Mouse (Mus musculus) intestine, embryonic 16.5 days (tissue): Measurements from ENCODE around the gene Ccdc78. TPM values are rescaled to one million over a fixed set of nuclear protein-coding genes. Genes with fewer than 3 reads are reported as not detected.

ENCODE experiments used
- ATAC-seq: fragments of 200-750 bp; cut with Nextera tagmentation; 2 replicates; pipeline ENCODE4 v1.8.0; 2017; ENCODE audit warnings: moderate TSS enrichment, moderate library complexity
- H3K27ac ChIP-seq: fragments of 300-500 bp; sonication (generic); 2 replicates; pipeline ENCODE4 v1.5.1; 2014; ENCODE audit warnings: mild to moderate bottlenecking, low read length
- H3K27me3 ChIP-seq: fragments of 300-500 bp; sonication (generic); replicated peaks from 2 replicates; pipeline ENCODE4 v1.6.1; 2014; ENCODE audit warnings: low read length, control low read depth, mixed read lengths; ENCODE audit not compliant: control insufficient read depth, insufficient read depth
- H3K36me3 ChIP-seq: fragments of 300-500 bp; sonication (generic); 2 replicates; pipeline ENCODE4 v1.6.1; 2014; ENCODE audit warnings: low read length, control low read depth; ENCODE audit not compliant: control insufficient read depth, insufficient read depth
- H3K4me1 ChIP-seq: fragments of 300-500 bp; sonication (generic); 2 replicates; pipeline ENCODE4 v1.6.1; 2014; ENCODE audit warnings: low read length, control low read depth, mixed read lengths; ENCODE audit not compliant: control insufficient read depth, insufficient read depth
- H3K4me2 ChIP-seq: fragments of 300-500 bp; sonication (generic); 2 replicates; pipeline ENCODE4 v1.6.1; 2014; ENCODE audit warnings: low read depth, low read length, control low read depth
- H3K4me3 ChIP-seq: fragments of 300-500 bp; sonication (generic); 2 replicates; pipeline ENCODE4 v1.5.1; 2014; ENCODE audit warnings: mild to moderate bottlenecking, low read length
- H3K9ac ChIP-seq: fragments of 300-500 bp; sonication (generic); 2 replicates; pipeline ENCODE4 v1.6.1; 2014; ENCODE audit warnings: low read depth, low read length
- H3K9me3 ChIP-seq: fragments of 300-500 bp; sonication (generic); 2 replicates; pipeline ENCODE4 v1.6.1; 2016; ENCODE audit warnings: low read length, control low read depth; ENCODE audit not compliant: control insufficient read depth
- WGBS: fragments of 180-500 bp; shearing (Covaris S2); extraction: QIAGEN DNeasy Blood & Tissue Kit; methylation state at CpG from one replicate; pipeline ENCODE4 v1.1.7; 2014; 5-methylcytosine and 5-hydroxymethylcytosine counted together
- polyA plus RNA-seq: library from polyadenylated mRNA; unstranded; fragments of >200 nt; fragmentation: Nextera tagmentation; extraction: Ambion mirVana; gene quantifications from 2 replicates; pipeline ENCODE4 v1.2.1, GENCODE M21; 2015

Gene Ccdc78
- polyA plus RNA-seq, 1 experiment from 2014 or later, result 0.16 TPM

DNA sequence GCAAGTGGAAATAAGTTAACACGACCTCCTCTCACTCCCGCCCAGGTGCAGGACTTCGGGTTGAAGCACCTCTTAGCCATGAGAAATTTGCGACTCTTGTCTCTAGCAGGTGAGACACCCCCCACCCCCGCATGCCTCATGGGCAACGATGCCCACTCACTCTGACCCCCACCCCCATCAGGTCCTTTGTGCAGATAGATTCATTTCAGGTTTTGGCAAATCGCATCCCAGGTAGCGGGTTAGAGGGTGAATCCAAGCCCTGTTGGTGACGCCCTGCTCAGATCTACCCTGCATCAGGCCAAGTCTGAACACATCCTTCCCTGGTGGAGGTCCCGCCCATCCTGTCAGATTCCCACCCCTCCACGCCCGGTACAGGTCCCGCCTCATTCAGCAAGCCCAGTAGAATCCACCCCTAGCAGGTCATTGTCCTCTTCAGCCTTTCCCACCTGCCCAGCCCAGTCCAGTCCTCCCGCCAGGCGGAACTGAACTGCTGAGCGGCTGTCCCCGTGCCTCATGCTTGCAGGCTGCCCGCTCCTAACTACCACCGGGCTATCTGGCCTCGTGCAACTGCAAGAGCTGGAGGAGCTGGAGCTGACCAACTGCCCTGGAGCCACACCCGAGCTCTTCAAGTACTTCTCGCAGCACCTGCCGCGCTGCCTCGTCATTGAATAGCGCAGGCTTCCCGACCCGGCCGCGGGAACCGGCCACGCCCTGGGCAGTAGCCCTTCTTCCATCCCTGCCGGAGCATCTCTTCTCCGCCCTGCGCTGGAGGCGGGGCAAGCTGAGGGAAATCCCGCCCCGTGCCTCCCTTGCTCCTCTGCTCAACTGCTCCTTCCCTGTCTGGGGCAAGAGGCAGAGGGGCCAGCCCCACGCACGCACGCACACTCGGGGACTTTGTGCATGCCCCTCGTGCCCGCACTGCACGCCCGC lies 32.7 kb downstream of the Ccdc78 start:
- WGBS, result 7% methylated on average over 46 of the region's 46 CpGs

DNA sequence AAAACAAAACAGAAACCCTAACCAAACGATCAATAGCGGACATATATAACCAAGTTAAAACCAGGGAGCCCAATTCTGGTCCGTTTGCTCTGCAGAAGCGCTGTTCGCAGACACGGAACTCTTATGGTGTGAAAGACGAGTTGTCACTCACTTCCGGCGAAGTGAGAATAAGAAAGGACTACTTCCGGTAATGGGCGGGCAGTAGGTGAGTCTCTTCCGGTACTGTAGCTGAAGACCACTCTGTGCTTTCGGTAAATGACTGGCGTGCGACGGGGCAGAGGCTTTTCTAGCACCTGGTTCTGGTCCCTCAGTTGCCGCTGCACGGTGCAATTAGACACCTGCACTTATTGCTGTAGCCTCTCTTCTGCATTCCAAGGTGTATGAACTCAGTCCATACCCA lies 37.1 kb downstream of the Ccdc78 start, which contains the start of gene Wdr24:
Wdr24 (plus strand) TSS at position 176 of the 400 bp plus-strand sequence.
- Histone ChIP-seq H3K27ac (peak within 1 kb of the TSS; percentile 43), H3K4me1 (peaks cover 24% of the 10 kb centered on the region), H3K4me3 (peak within 1 kb of the TSS; percentile 53), H3K9me3 (no peaks in the 10 kb centered on the region), H3K9ac (peak within 1 kb of the TSS; percentile 73), H3K36me3 (peaks cover 5% of the 10 kb centered on the region), H3K27me3 (peaks cover 23% of the 10 kb centered on the region), H3K4me2 (peak within 1 kb of the TSS; percentile 92)
- WGBS, result under 1% methylated on average over 18 of the region's 18 CpGs
- peak; percentile 50; the same call in 1 of the 2 replicates for ATAC-seq

More for the DNA sequence above, 32.7 kb downstream of the Ccdc78 start:
- ATAC-seq, result peak; percentile 54
- Histone ChIP-seq H3K36me3 (no peaks in the 10 kb centered on the region), H3K4me1 (peaks cover 7% of the 10 kb centered on the region), H3K4me3 (peak overlapping the region; percentile 21), H3K27me3 (peaks cover 33% of the 10 kb centered on the region), H3K9ac (no peak overlapping the region), H3K27ac (no peak overlapping the region), H3K4me2 (peak overlapping the region; percentile 42), H3K9me3 (no peaks in the 10 kb centered on the region)

DNA sequence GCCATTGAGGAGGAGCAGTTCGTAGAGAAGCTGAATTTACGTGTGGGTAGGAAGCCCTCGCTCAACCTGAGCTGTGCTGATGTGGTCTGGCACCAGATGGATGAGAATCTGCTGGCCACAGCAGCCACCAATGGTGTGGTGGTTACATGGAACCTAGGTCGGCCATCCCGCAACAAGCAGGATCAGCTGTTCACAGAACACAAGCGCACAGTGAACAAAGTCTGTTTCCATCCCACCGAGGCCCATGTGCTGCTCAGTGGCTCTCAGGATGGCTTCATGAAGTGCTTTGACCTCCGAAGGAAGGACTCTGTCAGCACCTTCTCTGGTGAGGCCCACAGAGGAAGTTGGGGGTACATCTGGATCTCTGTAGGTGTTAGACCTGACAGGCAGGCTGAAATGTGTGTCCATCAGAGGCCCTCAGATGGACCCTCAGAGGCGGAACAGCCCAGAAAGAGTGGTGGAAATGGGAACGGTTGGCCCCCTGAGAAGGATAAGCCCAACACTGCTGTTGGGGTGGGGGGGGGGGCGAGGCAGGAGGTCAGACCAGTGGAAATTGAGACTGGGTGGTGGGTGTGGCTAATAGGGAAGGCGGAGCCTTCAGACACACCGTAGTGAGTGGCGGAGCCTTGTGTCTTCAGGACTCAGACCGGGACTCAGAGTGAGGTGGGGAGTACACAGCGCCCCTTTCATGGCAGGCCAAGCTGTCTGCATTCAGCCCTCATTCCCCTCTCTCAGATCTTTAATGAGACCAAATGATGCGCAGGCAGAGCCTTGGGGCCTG lies 38.2 kb downstream of the Ccdc78 start:
- Histone ChIP-seq H3K4me2 (peak overlapping the region; percentile 92), H3K27me3 (peaks cover 12% of the 10 kb centered on the region), H3K9ac (peak overlapping the region; percentile 73), H3K27ac (no peak overlapping the region), H3K9me3 (no peaks in the 10 kb centered on the region), H3K36me3 (peaks cover 5% of the 10 kb centered on the region), H3K4me1 (peaks cover 25% of the 10 kb centered on the region), H3K4me3 (peak overlapping the region; percentile 53)
- WGBS, result 73% methylated on average over 17 of the region's 17 CpGs
- no peak for ATAC-seq

DNA sequence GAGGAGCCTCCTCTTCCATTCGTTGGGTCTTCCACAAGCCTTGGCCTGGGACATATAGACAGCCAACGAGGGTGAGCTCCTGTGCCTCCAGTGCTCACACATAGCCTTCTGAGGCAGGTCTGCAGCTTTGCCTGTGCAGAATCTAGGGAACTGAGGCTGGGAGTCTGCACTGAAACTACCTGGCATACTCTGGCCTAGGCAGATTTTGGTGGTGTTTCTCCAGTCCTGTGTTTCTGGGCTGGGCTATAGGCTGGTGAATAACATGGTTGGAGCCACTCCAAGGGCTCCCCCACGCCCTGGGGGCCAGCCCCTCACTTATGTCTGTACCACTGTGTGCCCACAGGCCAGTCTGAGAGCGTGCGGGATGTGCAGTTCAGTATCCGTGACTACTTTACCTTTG lies 38.9 kb downstream of the Ccdc78 start:
- no peak overlapping the region for H3K4me2 ChIP-seq
- no peak overlapping the region for H3K4me3 ChIP-seq
- H3K9ac ChIP-seq, result no peak overlapping the region
- ATAC-seq, result no peak
- no peak overlapping the region for H3K27ac ChIP-seq
- 91% methylated on average over 6 of the region's 6 CpGs for WGBS
- H3K9me3 ChIP-seq, result no peaks in the 10 kb centered on the region
- peaks cover 5% of the 10 kb centered on the region for H3K27me3 ChIP-seq
- H3K36me3 ChIP-seq, result peaks cover 5% of the 10 kb centered on the region
- peaks cover 31% of the 10 kb centered on the region for H3K4me1 ChIP-seq

DNA sequence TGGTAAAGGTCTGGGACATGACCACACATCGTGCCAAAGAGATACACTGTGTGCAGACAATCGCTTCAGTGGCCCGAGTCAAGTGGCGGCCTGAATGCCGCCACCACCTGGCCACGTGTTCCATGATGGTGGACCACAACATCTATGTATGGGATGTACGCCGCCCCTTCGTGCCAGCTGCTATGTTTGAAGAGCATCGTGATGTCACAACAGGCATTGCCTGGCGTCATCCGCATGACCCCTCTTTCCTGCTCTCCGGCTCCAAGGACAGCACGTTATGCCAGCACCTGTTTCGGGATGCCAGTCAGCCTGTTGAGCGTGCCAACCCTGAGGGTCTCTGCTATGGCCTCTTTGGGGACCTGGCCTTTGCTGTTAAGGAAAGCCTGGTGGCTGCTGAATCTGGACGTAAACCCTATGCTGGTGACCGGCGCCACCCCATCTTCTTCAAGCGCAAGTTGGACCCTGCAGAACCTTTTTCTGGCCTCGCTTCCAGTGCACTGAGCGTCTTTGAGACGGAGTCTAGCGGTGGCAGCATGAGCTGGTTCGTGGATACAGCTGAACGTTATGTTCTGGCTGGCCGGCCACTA lies 39.7 kb downstream of the Ccdc78 start:
- Histone ChIP-seq H3K9ac (no peak overlapping the region), H3K4me3 (no peak overlapping the region), H3K9me3 (no peaks in the 10 kb centered on the region), H3K4me2 (no peak overlapping the region), H3K36me3 (peaks cover 12% of the 10 kb centered on the region), H3K4me1 (peaks cover 39% of the 10 kb centered on the region), H3K27me3 (0 out of 2 replicates have a peak, but pooled peaks cover 2% of the 10 kb centered on the region), H3K27ac (no peak overlapping the region)
- no peak for ATAC-seq
- 94% methylated on average over 27 of the region's 27 CpGs for WGBS

DNA sequence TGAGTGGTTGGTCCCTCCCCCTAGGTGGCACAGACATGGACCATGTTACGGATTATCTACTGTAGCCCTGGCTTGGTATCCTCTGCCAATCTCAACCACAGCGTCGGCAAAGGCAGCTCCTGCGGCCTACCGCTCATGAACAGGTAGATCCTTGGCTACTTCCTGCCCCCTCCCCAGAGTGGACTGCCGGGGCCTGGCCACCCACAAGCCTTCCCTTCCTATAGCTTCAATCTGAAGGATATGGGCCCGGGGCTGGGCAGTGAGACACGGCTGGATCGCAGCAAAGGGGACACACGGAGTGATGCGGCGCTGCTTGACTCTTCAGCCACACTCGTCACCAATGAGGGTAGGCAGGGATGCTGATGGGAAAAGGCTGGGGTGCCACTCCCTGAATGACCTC lies 40.6 kb downstream of the Ccdc78 start:
- WGBS, result 95% methylated on average over 13 of the region's 13 CpGs
- Histone ChIP-seq H3K4me1 (peaks cover 48% of the 10 kb centered on the region), H3K27ac (no peak overlapping the region)

DNA sequence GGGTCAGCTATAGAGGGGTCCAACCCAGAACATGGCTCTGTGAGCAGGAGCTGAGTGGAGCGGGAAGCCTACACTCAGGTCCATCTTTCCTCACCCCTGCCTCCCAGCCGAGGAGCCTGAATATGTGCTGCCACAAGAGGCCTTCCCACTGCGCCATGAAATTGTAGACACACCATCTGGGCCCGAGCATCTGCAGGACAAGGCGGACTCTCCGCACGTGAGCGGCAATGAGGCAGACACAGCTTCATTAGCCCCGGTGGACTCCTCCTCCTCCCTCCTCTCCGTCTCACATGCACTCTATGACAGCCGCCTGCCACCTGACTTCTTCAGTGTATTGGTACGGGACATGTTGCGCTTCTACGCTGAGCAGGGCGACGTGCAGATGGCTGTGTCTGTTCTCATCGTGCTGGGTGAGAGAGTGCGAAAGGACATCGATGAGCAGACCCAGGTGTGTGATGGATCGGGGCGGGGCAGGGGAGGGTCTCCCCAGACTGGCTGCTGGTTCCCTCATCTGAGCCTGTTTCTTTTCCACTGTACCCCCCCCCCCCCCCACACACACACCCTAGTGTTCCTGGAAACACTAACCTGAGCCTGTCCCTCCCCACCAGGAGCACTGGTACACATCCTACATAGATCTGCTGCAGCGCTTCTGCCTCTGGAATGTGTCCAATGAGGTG lies 41.3 kb downstream of the Ccdc78 start:
- Histone ChIP-seq H3K4me1 (peaks cover 51% of the 10 kb centered on the region), H3K4me2 (no peak overlapping the region), H3K9ac (0 out of 2 replicates have a peak overlapping the region, but pooled peaks have one; percentile 82), H3K4me3 (no peak overlapping the region), H3K36me3 (peaks cover 15% of the 10 kb centered on the region), H3K27ac (no peak overlapping the region), H3K9me3 (no peaks in the 10 kb centered on the region), H3K27me3 (no peaks in the 10 kb centered on the region)
- 88% methylated on average over 22 of the region's 22 CpGs for WGBS
- no peak for ATAC-seq

More for the DNA sequence above, 40.6 kb downstream of the Ccdc78 start:
- no peak for ATAC-seq
- H3K9me3 ChIP-seq, result no peaks in the 10 kb centered on the region
- H3K9ac ChIP-seq, result no peak overlapping the region
- H3K27me3 ChIP-seq, result no peaks in the 10 kb centered on the region
- no peak overlapping the region for H3K4me2 ChIP-seq
- no peak overlapping the region for H3K4me3 ChIP-seq
- peaks cover 15% of the 10 kb centered on the region for H3K36me3 ChIP-seq

DNA sequence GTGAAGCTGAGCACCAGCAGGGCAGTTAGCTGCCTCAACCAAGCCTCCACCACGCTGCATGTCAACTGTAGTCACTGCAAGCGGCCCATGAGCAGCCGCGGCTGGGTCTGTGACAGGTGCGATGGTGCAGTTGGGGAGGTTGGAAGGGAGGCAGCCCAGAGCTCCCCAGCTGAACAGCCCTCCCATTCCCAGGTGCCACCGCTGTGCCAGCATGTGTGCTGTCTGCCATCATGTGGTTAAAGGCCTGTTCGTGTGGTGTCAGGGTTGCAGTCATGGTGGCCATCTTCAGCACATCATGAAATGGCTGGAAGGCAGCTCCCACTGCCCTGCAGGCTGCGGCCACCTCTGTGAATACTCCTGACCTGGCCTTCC lies 41.8 kb downstream of the Ccdc78 start:
- Histone ChIP-seq H3K9me3 (no peaks in the 10 kb centered on the region), H3K9ac (peak overlapping the region; percentile 82), H3K36me3 (peaks cover 15% of the 10 kb centered on the region), H3K27me3 (no peaks in the 10 kb centered on the region), H3K4me2 (peak overlapping the region; percentile 67), H3K4me1 (peaks cover 51% of the 10 kb centered on the region), H3K4me3 (peak overlapping the region; percentile 69), H3K27ac (peak overlapping the region; percentile 93)
- no peak for ATAC-seq
- 83% methylated on average over 8 of the region's 8 CpGs for WGBS
